13 mouse cellular contexts compared by ENCODE assay signal in genomic region chr3:53703126-53703505, GRCm38 (mm10). TPM values are rescaled to one million over a fixed set of nuclear protein-coding genes. Genes with fewer than 3 reads are reported as not detected.
DNase-seq lines count a peak whose midpoint lies in the region; ATAC-seq and TF ChIP-seq lines count a peak whose summit lies in the region.
"Had no signal": no experiment of that assay in that cellular context is flagged by ENCODE, and none has a peak within 500 bp of the region (broad histone marks: within the 10 kb centered on the region; RNA-seq: fewer than 3 reads in every experiment).

No protein-coding gene starts in this region.

- no peaks in the 10 kb centered on the region for H3K27me3 ChIP-seq in limb, embryonic 12.5 days
- no peaks in the 10 kb centered on the region for H3K27me3 ChIP-seq in limb, embryonic 10.5 days (ENCODE audit: low read depth, poor library complexity, severe bottlenecking)
- H3K27me3 ChIP-seq in hindbrain, postnatal 0 days (ENCODE audit: insufficient read depth, low read length), result no peaks in the 10 kb centered on the region
- no peaks in the 10 kb centered on the region for H3K27me3 ChIP-seq in myocyte (ENCODE audit: control insufficient read depth, insufficient read depth, insufficient read length)
- H3K27me3 ChIP-seq: neural tube, embryonic 13.5 days had no signal

- no peak overlapping the region for H3K4me3 ChIP-seq in limb, embryonic 12.5 days (replicated peaks)
- H3K4me3 ChIP-seq in limb, embryonic 10.5 days, result no peak overlapping the region
- no peak overlapping the region for H3K4me3 ChIP-seq in hindbrain, postnatal 0 days (ENCODE audit: low read length)
- H3K4me3 ChIP-seq in myocyte, result no peak overlapping the region
- H3K4me3 ChIP-seq: left cerebral cortex, adult 2 months; neural tube, embryonic 13.5 days had no signal

- no peak overlapping the region for H3ac ChIP-seq in myocyte (ENCODE audit: control insufficient read depth, insufficient read length)

- H3K79me2 ChIP-seq in myocyte (ENCODE audit: control insufficient read depth, insufficient read depth), result no peaks in the 10 kb centered on the region

- peaks cover 12% of the 10 kb centered on the region for H3K4me1 ChIP-seq in limb, embryonic 12.5 days (replicated peaks)
- H3K4me1 ChIP-seq in limb, embryonic 10.5 days, result peaks cover 11% of the 10 kb centered on the region
- H3K4me1 ChIP-seq in hindbrain, postnatal 0 days (ENCODE audit: insufficient read depth, low read length), result no peaks in the 10 kb centered on the region
- H3K4me1 ChIP-seq: neural tube, embryonic 13.5 days had no signal

- H3K4me2 ChIP-seq in limb, embryonic 12.5 days, result no peak overlapping the region
- no peak overlapping the region for H3K4me2 ChIP-seq in hindbrain, postnatal 0 days (ENCODE audit: low read depth, low read length)
- H3K4me2 ChIP-seq in myocyte (ENCODE audit: low read depth), result peak overlapping the region; percentile 8
- H3K4me2 ChIP-seq: neural tube, embryonic 13.5 days had no signal

- 75% methylated on average over 8 of the region's 8 CpGs for WGBS in limb, embryonic 12.5 days
- WGBS in limb, embryonic 10.5 days, result 78% methylated on average over 8 of the region's 8 CpGs
- 62% methylated on average over 8 of the region's 8 CpGs for WGBS in hindbrain, postnatal 0 days

- no peak for TF ChIP-seq POLR2A in myocyte (IDR thresholded peaks at IDR 0.05; ENCODE audit: insufficient read length, low read depth)

- H3K36me3 ChIP-seq in limb, embryonic 12.5 days, result no peaks in the 10 kb centered on the region
- H3K36me3 ChIP-seq in limb, embryonic 10.5 days, result no peaks in the 10 kb centered on the region
- H3K36me3 ChIP-seq in hindbrain, postnatal 0 days (ENCODE audit: insufficient read depth, low read length), result no peaks in the 10 kb centered on the region
- no peaks in the 10 kb centered on the region for H3K36me3 ChIP-seq in myocyte (ENCODE audit: control insufficient read depth, insufficient read depth)
- H3K36me3 ChIP-seq: neural tube, embryonic 13.5 days had no signal

- no peak for ATAC-seq in limb, embryonic 12.5 days (ENCODE audit: insufficient number of reproducible peaks, insufficient read depth, low FRiP score, low TSS enrichment, low read depth)
- peak; percentile 56 for ATAC-seq in hindbrain, postnatal 0 days
- ATAC-seq in erythroid progenitor cell, adult 5-6 weeks (replicated peaks; ENCODE audit: low FRiP score, poor library complexity, severe bottlenecking), result no peak

- H3K9ac ChIP-seq in limb, embryonic 12.5 days (replicated peaks), result no peak overlapping the region
- H3K9ac ChIP-seq in hindbrain, postnatal 0 days (replicated peaks; ENCODE audit: low read length), result no peak overlapping the region
- H3K9ac ChIP-seq: neural tube, embryonic 13.5 days had no signal

- DNase-seq in limb, embryonic 10.5 days (ENCODE audit: low spot score), result no peak
- peak; percentile 82 to 86 for DNase-seq in cerebellum, postnatal 10 days
- peak; percentile 43 for DNase-seq in hindbrain, postnatal 0 days (ENCODE audit: low spot score)
- no peak for DNase-seq in spleen, postnatal 36 days (ENCODE audit: low spot score in 2 of 2)
- DNase-seq: adrenal gland, adult 2 months; heart, postnatal 36 days; lung, postnatal 36 days had no signal

- no peak for TF ChIP-seq CTCF in hindbrain, postnatal 0 days (IDR thresholded peaks at IDR 0.05; ENCODE audit: low read depth)

- peak overlapping the region; percentile 12; the same call in 1 of the 2 replicates for H3K27ac ChIP-seq in limb, embryonic 12.5 days
- H3K27ac ChIP-seq in limb, embryonic 10.5 days, result no peak overlapping the region
- H3K27ac ChIP-seq in hindbrain, postnatal 0 days, result no peak overlapping the region
- H3K27ac ChIP-seq: left cerebral cortex, adult 2 months; neural tube, embryonic 13.5 days had no signal

- H3K9me3 ChIP-seq in limb, embryonic 12.5 days, result no peaks in the 10 kb centered on the region
- no peaks in the 10 kb centered on the region for H3K9me3 ChIP-seq in limb, embryonic 10.5 days (replicated peaks)
- H3K9me3 ChIP-seq in hindbrain, postnatal 0 days (ENCODE audit: low read length), result no peaks in the 10 kb centered on the region
- H3K9me3 ChIP-seq: neural tube, embryonic 13.5 days had no signal

TF ChIP-seq in myocyte, 11 proteins besides CTCF, POLR2A, EP300 and RAD21:
- TF ChIP-seq SRF (IDR thresholded peaks at IDR 0.05; ENCODE audit: control insufficient read depth, insufficient read length, low read depth) (no peak), MAX (IDR thresholded peaks at IDR 0.05; ENCODE audit: low read depth) (no peak), E2F4 (IDR thresholded peaks at IDR 0.05; ENCODE audit: insufficient read depth) (no peak), TCF12 (IDR thresholded peaks at IDR 0.05; ENCODE audit: insufficient read depth, poor library complexity, severe bottlenecking) (no peak), TCF3 (IDR thresholded peaks at IDR 0.05; ENCODE audit: insufficient read length, low read depth) (no peak), MYOD1 (IDR thresholded peaks at IDR 0.05; ENCODE audit: control insufficient read depth in 1 of 3, insufficient read length in 2 of 3, low read depth in 2 of 3) (no peak), MYOG (IDR thresholded peaks at IDR 0.05; ENCODE audit: control insufficient read depth in 1 of 3, insufficient read depth in 1 of 3, insufficient read length in 2 of 3, low read depth in 2 of 3) (no peak), REST (IDR thresholded peaks at IDR 0.05; ENCODE audit: insufficient read depth, insufficient read length) (no peak), POLR2AphosphoS2 (IDR thresholded peaks at IDR 0.05; ENCODE audit: insufficient read length, low read depth) (no peak), USF1 (IDR thresholded peaks at IDR 0.05; ENCODE audit: low read depth) (no peak), CEBPB (IDR thresholded peaks at IDR 0.05; ENCODE audit: insufficient read depth, poor library complexity, severe bottlenecking) (no peak)

RNA-seq across cellular contexts. Expression of gene Frem2, which starts 46.0 kb away (rescaled TPM):
- polyA plus RNA-seq in limb, embryonic 12.5 days (2016; fragmentation: Nextera tagmentation; extraction: Ambion mirVana), result 7.4 and 7.6 TPM in 2 replicates
- polyA plus RNA-seq in limb, embryonic 10.5 days (2016; fragmentation: Nextera tagmentation; extraction: Ambion mirVana), result 2.9 and 3.7 TPM in 2 replicates
- 13.9 and 17.6 TPM in 2 replicates for total RNA-seq in hindbrain, postnatal 0 days (2014; rRNA removed)
- 1.7 TPM in 2 replicates for polyA plus RNA-seq in hindbrain, postnatal 0 days (2015; fragmentation: Nextera tagmentation; extraction: Ambion mirVana)
- 0.36 TPM for polyA plus RNA-seq in myocyte (2012; fragmentation: generic; extraction: Trizol)
- total RNA-seq in erythroid progenitor cell, adult 5-6 weeks (2015; ENCODE audit: low replicate concordance), result not detected in 2 replicates
- not detected in 2 replicates for total RNA-seq in erythroid progenitor cell, adult 5-6 weeks (2017; ENCODE audit: low replicate concordance)
- total RNA-seq: MEL had no signal

Comparison
In these comparisons a context has a peak if more than half of its experiments do, and no peak if none do; other contexts are left out.
1. DNase-seq: peak in cerebellum, postnatal 10 days (2 of 2) and hindbrain, postnatal 0 days (single experiment); none in limb, embryonic 10.5 days (single experiment) and spleen, postnatal 36 days (0 of 2).